Mouse (Mus musculus): ENCODE results near the gene Prpf6. TPM values are rescaled to one million over a fixed set of nuclear protein-coding genes. Genes with fewer than 3 reads are reported as not detected.

Gene Prpf6
- polyA plus RNA-seq (2012; fragmentation: generic; extraction: Trizol), result 10 to 100 TPM; 16.1 to 53.3 TPM

DNA sequence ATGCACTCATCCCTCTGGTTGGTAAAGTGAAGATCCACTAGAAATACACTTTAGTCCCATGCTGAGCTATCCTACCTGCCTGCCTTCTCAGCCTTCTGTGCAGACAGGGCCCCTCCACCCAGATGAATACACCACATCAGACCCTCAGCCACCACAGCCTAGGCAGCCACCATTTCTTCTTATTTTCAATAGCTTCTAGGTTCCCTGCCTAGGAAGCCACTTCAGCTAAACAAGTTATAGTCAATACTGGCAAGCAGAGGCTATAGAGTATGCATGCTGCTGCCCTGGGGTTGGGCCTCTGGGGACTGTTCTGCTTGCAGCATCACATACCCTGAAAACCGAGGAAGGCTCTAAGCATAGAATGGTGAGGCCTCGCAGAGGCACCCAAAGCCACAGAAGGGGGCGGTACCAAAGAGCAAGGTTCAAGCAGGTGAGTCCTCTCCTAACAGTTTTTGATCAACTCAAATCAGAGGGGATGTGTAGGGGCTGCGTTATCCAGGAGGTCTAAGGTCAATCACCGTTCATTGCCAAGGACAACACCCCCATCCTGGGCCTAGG, at the start of gene Prpf6:
Prpf6 (plus strand) TSS at position 341 of the 558 bp plus-strand sequence.

DNA sequence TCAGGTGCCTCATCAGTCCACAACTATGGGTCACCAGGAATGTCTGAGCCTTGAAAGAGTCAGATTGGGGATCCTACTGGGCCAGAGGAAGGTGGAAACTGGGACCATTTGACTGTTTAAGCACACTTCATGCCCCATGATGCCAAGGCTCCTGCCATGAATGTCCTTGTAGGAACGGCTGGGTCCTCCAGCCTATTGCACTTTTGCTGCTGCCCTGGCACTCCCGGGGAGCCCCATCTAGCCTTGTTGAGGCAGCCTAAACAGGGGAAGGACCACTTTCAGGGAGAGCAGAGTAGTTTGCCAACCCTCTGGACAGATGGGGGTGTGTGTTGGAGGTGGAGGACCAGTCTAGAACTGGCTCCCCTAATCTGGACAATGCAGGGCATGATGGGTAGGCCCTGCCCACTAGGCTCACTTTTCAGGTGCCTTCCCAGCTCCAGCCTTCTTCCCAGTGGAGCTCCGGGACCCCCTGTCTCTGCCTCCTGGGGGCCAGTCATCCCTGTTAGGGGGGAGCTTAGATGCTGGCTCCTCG, 7.2 kb upstream of the Prpf6 start, which contains the start of gene Uckl1:
Uckl1 (minus strand) TSS at position 482 of the 532 bp plus-strand sequence.

DNA sequence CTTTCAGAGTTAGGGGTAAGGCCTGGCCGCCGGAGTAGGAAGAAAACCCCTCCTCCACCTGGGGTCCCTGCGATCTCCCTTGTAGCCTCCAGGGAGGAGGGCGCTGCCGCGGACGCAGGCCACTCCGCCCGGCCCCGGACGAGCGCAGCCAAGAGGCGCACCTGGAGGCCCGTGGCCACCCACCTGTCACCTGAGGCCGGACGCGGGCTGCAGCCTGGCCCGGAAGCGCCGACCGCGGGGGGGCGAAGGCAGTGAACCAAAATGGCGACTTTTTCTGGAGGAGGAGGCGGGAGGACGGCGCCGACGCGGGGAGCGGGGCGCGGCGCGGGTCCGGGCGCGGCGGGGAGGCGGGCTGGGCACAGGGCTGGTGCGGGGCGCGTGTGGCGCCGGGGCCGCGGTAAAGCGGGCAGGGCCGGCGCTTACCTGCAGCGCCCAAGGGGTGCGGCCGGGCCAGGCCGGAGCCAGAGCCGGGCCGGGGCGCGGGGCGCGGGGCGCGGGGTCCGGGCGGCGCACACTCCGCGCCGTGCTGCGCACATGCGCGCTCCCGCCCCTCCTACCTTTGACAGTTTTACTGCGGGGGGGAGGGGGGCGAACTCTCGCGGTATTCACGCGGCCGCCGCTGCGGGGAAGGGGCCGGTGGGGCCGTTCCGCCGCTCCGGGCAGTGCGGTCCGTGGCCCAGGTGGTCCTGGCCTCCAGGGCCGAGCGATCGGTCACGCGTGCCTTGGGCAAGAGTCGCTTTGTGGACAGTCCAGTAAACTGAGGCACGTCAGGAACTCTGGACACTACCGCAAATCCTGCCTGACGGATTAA, 768 bp downstream of the Prpf6 start, which contains the start of gene Zfp512b:
Zfp512b (minus strand) TSS at position 573 of the 811 bp plus-strand sequence.

DNA sequence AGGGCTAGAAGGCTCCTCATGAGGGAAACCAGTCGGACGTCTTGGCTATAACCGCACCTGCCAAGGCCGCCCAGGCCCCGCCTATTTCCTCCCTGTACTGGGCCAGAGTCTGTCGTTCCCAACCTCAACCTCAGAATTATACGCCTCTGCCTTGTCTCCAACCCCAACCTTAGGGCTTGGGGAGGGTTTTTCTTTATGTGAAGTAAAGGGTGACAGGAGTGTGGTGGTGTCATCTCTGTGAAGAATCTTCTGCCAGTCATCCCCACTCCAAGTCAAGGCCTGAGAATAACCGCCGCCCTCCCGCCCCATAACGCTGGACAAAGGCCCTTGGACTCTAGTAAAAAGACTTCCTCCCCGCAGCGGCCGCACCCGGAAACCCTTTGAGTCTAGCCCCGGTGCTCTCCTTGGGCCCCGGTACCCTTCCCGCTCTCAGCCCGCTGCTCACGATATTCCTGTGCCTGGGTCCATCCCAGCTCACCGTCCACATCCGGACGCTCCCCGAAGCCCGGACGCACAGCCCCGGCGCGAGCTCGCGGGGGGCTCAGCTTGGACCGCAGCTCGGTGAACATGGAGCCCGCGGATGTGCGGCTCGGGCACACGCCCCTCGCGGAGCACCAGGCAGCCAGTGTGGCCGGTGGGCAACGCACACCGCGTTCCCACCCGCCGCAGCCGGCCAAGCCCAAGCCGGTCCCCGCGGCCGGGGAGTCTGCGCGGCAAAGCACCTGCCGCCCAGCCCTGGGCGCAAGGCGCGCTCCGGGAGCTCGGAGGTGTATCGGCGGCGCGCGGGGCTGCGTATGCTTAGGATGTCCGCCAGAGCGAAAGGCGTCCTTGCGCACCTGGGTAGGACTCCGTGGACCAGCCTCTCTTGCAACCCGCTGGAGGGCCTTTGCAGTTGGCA, 7.0 kb downstream of the Prpf6 start, which contains the start of gene Samd10:
Samd10 (minus strand) TSS at position 759 of the 898 bp plus-strand sequence.

DNA sequence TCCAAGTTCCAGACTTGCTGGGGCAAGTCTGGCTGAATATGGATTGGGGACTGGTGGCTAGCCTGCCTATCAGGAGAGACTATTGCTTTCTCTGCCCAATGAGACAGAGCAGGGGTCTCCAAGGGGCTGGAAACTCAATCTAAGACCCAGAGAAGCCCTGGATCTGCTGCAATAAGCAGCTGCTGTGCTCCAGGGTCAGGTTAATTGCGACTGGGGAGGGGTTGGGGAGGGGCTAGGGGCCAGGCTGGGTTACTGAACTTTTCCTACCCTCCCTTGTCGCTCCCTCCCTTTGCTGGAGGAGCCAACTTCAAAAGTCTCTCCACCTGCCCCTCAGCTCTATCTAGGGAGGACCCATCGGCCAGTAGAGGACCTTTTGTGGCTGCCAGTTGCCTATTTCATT, 65.1 kb downstream of the Prpf6 start, which contains the start of gene Gm29797:
Gm29797 (plus strand) TSS at position 301 of the 400 bp plus-strand sequence.

DNA sequence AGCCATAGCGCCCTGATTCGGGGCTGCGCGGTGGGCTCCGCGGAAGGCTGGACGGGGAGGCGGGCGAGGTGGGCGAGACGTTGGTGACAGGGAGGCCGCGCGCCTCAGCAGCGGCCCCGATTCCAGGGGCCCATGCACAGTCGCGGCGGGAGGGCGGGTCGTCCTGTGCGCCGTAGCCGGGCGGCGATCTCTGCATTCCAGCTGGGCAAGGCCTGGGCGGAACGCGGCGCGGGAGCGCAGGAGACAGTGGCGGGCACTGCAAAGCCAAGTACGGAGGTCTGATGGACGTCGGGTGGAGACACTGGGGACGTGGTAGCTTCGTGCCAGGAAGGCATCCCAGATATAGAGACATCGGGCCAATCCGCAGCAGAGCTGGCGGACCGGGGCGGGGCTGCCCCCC, 79.7 kb downstream of the Prpf6 start, which contains the start of gene Sox18:
Sox18 (minus strand) TSS at position 315 of the 400 bp plus-strand sequence.

DNA sequence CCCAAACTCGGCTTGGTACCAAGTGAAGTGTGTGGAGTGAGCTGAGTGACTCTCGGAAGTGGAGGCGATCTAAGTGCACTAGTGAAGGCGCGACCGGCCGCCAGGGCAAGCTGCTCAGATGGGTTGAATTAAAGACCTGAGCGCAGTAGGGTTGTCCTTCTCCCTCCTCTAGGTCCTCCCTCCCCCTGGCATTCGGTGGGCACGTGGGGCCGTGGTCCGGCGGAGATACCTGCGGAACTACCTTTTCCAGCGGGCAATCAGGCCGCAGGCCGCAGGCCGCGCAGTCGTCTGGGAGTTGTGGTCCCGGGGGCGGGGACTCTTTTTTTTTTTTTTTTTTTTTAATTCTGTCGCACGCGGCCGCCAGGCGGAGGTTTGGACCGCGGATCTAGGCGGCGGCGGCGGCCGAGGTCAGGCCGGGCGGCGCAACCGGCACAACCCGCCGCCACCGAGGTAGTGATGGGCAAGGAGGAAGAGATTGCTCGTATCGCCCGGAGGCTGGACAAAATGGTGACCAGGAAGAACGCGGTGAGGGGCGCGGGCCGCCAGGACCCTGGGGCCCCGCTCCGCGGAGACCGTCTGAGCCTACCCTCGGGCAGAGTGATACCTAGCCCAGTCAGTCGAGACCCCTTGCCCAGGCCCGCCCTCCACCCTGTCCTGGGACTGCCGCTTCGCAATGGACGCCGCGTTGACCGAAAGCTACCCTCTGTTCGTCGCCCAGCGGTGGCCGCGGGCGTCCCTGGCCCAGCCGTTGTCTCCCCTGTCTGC, 88.5 kb downstream of the Prpf6 start, which contains the start of gene Tcea2:
Tcea2 (plus strand) TSS at position 360 of the 765 bp plus-strand sequence.

DNA sequence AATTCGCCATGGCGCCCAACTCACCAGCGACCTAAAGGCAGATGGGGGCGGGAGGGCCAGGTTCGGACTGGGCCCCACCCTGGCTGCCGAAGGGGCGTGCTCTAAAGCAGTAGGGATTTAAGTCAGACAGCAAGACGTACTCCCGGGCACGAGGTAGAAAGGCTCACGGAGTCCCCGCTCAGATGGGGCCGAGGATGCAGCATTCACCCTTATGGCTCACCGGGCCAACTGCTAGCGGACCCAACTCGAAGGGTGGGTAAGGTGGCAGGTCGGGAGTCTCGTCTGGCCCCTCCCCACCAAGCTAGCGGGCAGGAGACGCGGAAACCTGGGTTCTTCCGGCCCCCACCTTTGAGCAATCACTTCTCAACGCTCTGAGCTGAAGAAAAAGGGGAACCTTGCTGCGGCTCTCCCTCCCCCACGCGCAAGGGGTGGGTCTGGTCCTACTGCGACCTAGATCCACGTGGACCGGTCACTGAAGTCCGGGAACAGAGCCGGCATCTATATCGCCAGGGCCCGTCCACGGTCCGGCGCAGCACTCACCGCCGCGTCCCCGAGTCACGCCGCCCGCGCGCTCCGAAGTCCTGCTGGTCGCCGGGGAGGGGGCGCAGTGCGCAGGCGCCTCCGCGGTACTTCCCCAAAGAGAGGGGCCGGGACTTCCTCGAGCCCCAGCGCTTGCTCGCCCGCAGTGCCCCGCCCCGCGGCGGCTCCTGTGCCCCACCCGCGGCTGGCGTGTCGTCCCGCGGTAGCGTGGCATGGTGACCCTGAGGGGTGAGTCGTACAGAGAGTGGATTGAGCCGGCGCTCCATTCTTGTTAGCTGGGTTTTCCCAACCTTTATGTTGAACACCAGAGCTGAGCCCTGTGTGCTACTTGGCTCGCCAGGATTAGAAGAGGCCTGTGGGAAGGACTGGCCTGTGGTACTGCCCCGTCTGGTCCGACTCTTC, 101.9 kb downstream of the Prpf6 start, which contains the start of gene Rgs19:
Rgs19 (minus strand) TSS at position 639 of the 942 bp plus-strand sequence.

DNA sequence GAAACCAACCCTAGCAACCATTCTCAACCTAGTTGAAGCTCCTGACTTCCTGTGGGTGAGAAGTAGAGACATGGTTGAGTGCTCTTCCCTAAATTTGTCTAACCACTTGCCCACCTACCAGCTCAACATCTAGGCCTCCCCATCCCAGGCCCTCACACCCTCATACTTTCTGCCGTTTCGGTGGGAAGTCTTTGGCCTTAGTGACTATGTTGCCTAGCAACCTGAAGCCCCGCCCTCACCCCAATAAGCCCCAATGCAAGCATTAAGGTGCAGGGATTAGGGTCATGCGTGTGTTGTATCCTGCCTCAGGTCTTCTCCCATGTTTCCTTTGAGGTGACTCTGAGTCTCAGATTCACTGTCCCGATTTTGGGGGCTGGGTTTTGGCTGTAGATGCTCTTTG, 106.6 kb downstream of the Prpf6 start, which contains the start of gene Lkaaear1:
Lkaaear1 (minus strand) TSS at position 202 of the 400 bp plus-strand sequence.

Other genes with a start within 250 kb of the Prpf6 start
- 10 to 100 TPM in 1 of 2 experiments, 1 to 10 TPM in 1; 8.6 to 19.6 TPM for gene Zgpat, start 226.9 kb upstream of the Prpf6 start, polyA plus RNA-seq (2012; fragmentation: generic; extraction: Trizol)
- 10 to 100 TPM; 34.3 to 40.3 TPM for gene Arfrp1, start 226.5 kb upstream of the Prpf6 start, polyA plus RNA-seq (2012; fragmentation: generic; extraction: Trizol)
- gene Lime1, start 211.8 kb upstream of the Prpf6 start, polyA plus RNA-seq (2012; fragmentation: generic; extraction: Trizol), result 10 to 100 TPM in 1 of 2 experiments, 1 to 10 TPM in 1; 2.1 to 19.5 TPM
- gene Zbtb46, start 132.4 kb upstream of the Prpf6 start, polyA plus RNA-seq (2012; fragmentation: generic; extraction: Trizol), result 1 to 10 TPM in 1 of 2 experiments, under 1 TPM in 1; 0.48 to 1.7 TPM
- under 1 TPM in 1 of 2 experiments, not detected in 1; 0.15 TPM for gene Abhd16b, start 98.7 kb upstream of the Prpf6 start, polyA plus RNA-seq (2012; fragmentation: generic; extraction: Trizol)
- gene Tpd52l2, start 94.7 kb upstream of the Prpf6 start, polyA plus RNA-seq (2012; fragmentation: generic; extraction: Trizol), result 10 to 100 TPM; 61.2 to 89.0 TPM
- 10 to 100 TPM; 11.6 to 26.9 TPM for gene Dnajc5, start 71.4 kb upstream of the Prpf6 start, polyA plus RNA-seq (2012; fragmentation: generic; extraction: Trizol)
- 10 to 100 TPM; 13.4 to 44.3 TPM for gene Uckl1, start 7.0 kb upstream of the Prpf6 start, polyA plus RNA-seq (2012; fragmentation: generic; extraction: Trizol)
- gene Zfp512b, start 935 bp downstream of the Prpf6 start, polyA plus RNA-seq (2012; fragmentation: generic; extraction: Trizol), result 10 to 100 TPM in 1 of 2 experiments, 1 to 10 TPM in 1; 1.6 to 22.7 TPM
- 1 to 10 TPM in 1 of 2 experiments, under 1 TPM in 1; 0.49 to 1.1 TPM for gene Samd10, start 7.3 kb downstream of the Prpf6 start, polyA plus RNA-seq (2012; fragmentation: generic; extraction: Trizol)
- gene Gm29797, start 65.2 kb downstream of the Prpf6 start, polyA plus RNA-seq (2012; fragmentation: generic; extraction: Trizol), result under 1 TPM in 1 of 2 experiments, not detected in 1; 0.13 TPM
- under 1 TPM in 1 of 2 experiments, not detected in 1; 0.05 TPM for gene Sox18, start 79.8 kb downstream of the Prpf6 start, polyA plus RNA-seq (2012; fragmentation: generic; extraction: Trizol)
- 10 to 100 TPM in 1 of 2 experiments, 1 to 10 TPM in 1; 1.5 to 12.1 TPM for gene Tcea2, start 88.4 kb downstream of the Prpf6 start, polyA plus RNA-seq (2012; fragmentation: generic; extraction: Trizol)
- gene Rgs19, start 102.1 kb downstream of the Prpf6 start, polyA plus RNA-seq (2012; fragmentation: generic; extraction: Trizol), result 10 to 100 TPM; 39.2 to 39.9 TPM
- gene Lkaaear1, start 106.6 kb downstream of the Prpf6 start, polyA plus RNA-seq (2012; fragmentation: generic; extraction: Trizol), result not detected
- under 1 TPM in 1 of 2 experiments, not detected in 1; 0.01 TPM for gene Oprl1, start 123.1 kb downstream of the Prpf6 start, polyA plus RNA-seq (2012; fragmentation: generic; extraction: Trizol)
- gene Myt1, start 171.5 kb downstream of the Prpf6 start, polyA plus RNA-seq (2012; fragmentation: generic; extraction: Trizol), result not detected
- gene Pcmtd2, start 246.0 kb downstream of the Prpf6 start, polyA plus RNA-seq (2012; fragmentation: generic; extraction: Trizol), result 1 to 10 TPM in 1 of 2 experiments, under 1 TPM in 1; 0.28 to 5.4 TPM

Measured in C3H10T1/2 (cell line).